Mouse (Mus musculus) left cerebral cortex, adult 2 months (tissue): ENCODE measurements at regions not wholly inside any gene's neighbourhood (a gene's known extent, or its start where the extent isn't known, plus 50 kb on each side); places are given as distances from the start of the nearest gene placed in this dataset.

Experiments
- DNase-seq, 2 experiments: peaks; one replicate each; pipeline ENCODE4 v3.0.0; 2021 to 2022; ENCODE audit warnings: low spot score in 2 of 2, mixed read lengths in 1 of 2; ENCODE audit errors: extremely low spot score in 1 of 2
- H3K27ac ChIP-seq: fragments of 200-600 bp; 2 replicates; pipeline ENCODE4 v1.8.1; 2022
- H3K4me3 ChIP-seq: fragments of 200-600 bp; 2 replicates; pipeline ENCODE4 v1.8.1; 2022
- CTCF ChIP-seq: fragments of 200-600 bp; IDR thresholded peaks from 2 replicates; pipeline ENCODE4 v1.8.1; 2022; ENCODE audit warnings: antibody characterized with exemption, mild to moderate bottlenecking, moderate library complexity
- intact Hi-C: fragments of 180-260 bp; cut with DNase I; formaldehyde crosslinking; loops from one replicate; pipeline ENCODE4 v1.15.1; 2025

- no peak overlapping the region for H3K4me3 ChIP-seq
- H3K27ac ChIP-seq: no peak overlapping the region
- intact Hi-C loops: no loop called here
- no peak for TF ChIP-seq CTCF
- DNase-seq: no peak
These were observed 585.1 kb upstream of the Stxbp6 start for GRCm38 (mm10) chr12:45659612-45660011.

DNA sequence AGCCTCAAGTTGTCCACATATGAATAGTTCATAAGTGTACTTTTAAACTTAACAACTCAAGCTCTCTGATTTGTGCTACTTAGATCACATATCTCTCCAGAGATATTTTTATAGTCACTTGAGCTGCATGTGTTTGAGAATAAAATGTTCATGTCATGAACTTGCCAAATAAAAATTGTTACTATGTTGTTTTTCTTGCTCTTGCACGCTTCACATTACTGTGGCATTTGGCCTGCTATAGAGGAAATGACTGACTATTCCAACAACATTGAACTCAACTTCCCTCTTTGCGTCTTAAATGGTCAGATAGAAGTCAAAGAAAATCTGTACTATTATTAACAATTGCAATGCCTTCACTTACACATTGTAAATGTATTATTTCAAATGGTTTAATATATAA lies 582.1 kb upstream of the Stxbp6 start:
- Histone ChIP-seq H3K27ac (no peak overlapping the region), H3K4me3 (no peak overlapping the region)
- intact Hi-C loops: no loop called here
- TF ChIP-seq CTCF: no peak
- no peak for DNase-seq

DNA sequence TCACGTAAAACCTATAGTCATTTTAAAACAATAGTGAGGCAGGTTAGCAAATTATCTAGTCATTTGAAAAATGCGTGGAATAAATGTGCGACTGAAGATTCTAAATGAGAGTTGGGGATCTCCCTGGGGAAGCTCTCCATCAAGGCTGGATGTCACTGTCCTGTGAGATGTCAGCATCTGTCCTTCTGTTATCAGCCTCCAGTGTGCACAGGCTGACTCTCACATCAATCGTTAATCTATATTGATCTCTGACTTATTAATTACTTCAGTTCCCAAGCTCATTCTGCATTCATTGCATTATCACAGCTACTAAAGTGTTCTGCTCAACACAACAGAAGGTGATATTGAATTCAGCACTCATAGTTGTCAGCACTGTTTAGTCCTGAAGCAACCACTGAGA lies 574.1 kb upstream of the Stxbp6 start:
- Histone ChIP-seq H3K27ac (no peak overlapping the region), H3K4me3 (no peak overlapping the region)
- intact Hi-C loops: no loop called here
- TF ChIP-seq CTCF: no peak
- no peak for DNase-seq

DNA sequence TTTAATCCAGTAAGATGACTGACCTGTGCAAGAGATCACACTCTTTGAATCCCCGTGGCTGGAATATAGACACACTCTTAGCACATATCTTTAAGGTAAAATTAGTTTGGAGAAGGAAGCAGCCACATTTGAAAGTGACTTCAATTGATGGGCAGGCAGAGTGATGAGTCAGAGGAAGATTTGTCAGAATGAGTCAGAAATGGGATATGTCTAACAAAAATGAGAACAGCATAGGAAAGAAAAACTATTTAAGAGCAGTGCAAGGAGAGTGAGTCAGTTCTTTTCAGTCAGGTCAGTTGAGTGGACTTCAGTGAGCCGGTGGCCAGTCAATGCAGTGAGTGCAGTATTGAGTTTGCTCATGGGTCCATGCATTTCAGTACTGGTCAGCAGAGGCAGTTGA lies 569.7 kb upstream of the Stxbp6 start:
- Histone ChIP-seq H3K4me3 (no peak overlapping the region), H3K27ac (no peak overlapping the region)
- DNase-seq: no peak
- TF ChIP-seq CTCF: no peak
- intact Hi-C loops: no loop called here

DNA sequence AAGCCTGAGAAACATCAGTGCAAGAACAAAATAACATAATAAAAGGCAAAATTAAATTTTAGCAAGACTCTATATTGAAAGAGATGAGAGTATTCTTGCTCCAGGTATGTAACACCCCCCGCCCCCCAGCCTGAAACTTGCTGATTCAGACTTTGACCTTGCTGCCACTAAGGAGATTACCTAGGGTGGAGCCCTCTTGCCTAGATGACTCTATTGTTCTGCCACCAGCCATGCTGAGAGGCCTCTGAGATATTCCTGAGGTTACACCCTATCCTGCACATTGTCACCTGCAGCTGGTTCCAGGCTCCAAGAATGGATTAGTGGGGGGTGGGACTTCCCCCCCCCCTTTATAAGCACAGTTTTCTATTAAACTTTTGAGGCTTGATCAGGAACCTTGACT lies 548.3 kb upstream of the Stxbp6 start:
- no peak for TF ChIP-seq CTCF
- H3K4me3 ChIP-seq: no peak overlapping the region
- intact Hi-C loops: no loop called here

DNA sequence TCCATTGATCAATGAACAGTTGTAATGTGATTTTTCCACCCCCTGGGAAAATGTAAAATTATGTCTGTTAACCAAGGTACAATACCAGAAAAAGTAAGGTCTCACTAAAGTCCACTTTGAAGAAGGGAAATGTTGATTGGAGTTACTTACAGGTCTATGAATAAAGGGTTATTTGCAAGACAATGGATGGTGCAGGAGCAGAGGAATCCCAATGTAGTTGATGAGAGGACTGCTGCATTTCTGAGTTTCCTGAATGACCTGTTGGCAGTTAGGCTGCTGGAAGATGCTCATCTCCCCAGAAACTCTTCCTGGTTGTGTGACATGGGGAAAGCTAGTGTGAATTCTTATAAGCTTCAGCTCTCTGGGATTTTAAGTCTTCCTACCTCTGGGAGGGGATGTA lies 545.5 kb upstream of the Stxbp6 start:
- no peak for DNase-seq
- intact Hi-C loops: no loop called here
- H3K4me3 ChIP-seq: no peak overlapping the region
- H3K27ac ChIP-seq: no peak overlapping the region
- no peak for TF ChIP-seq CTCF

More for the DNA sequence above, 548.3 kb upstream of the Stxbp6 start:
- no peak for DNase-seq
- no peak overlapping the region for H3K27ac ChIP-seq

DNA sequence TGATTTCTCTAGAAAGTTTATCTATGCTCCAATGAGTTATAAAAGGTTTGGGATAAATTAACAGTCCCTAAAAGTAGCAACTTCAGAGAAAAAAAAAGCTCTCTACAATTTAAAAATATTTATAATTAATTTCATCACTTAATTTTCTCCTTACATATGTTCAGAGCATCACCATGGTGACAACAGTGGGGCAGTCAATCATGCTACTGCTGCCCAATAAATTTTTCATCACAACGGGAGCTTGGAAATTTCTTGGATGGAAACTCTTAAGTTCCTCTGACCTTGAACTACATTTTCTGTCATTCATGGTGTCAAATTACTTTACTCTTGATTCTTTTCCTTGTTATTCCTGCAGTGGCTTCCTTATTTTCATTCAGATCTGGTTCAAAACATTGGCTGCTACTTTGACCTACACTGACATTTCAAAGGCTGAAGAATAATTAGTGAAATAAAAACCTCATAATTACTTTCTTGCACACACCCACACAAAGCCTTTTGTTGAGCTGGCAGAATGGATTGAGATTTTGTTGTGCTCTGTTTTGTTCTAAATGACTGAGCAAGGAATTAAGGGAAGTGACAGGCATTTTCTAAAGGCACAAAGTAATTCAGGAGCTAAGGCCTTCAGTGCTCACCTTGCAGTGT lies 540.1 kb upstream of the Stxbp6 start:
- no peak overlapping the region for H3K27ac ChIP-seq
- DNase-seq: no peak
- H3K4me3 ChIP-seq: no peak overlapping the region
- no peak for TF ChIP-seq CTCF
- intact Hi-C loops: no loop called here

DNA sequence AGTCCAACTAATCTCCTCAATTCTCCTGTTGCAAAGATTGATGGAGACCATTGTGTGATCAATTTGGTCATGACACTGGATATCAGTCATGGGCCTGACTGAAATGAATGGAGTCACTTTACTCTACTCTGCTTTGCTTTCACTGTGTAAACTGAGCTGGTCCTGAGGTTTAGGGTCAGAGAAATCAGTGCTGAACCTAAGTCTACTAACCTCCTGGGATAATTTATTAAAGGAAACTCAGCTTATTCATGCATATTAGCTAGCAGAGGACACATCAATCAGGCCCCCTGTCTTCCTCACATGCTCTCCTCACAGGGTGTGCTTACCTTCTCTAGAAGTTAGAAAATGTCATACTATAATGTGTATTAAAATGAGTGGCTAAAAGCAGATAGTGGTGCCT lies 539.6 kb upstream of the Stxbp6 start:
- no peak for DNase-seq
- intact Hi-C loops: no loop called here
- Histone ChIP-seq H3K27ac (no peak overlapping the region), H3K4me3 (no peak overlapping the region)
- no peak for TF ChIP-seq CTCF

GRCm38 (mm10) chr12:45599443-45599842 lies 524.9 kb upstream of the Stxbp6 start:
- DNase-seq: no peak

GRCm38 (mm10) chr12:45597904-45598570 lies 523.5 kb upstream of the Stxbp6 start:
- no peak for TF ChIP-seq CTCF
- H3K4me3 ChIP-seq: no peak overlapping the region
- H3K27ac ChIP-seq: no peak overlapping the region
- intact Hi-C loops: no loop called here
- DNase-seq: no peak

More at GRCm38 (mm10) chr12:45599443-45599842, 524.9 kb upstream of the Stxbp6 start:
- intact Hi-C loops: no loop called here
- H3K27ac ChIP-seq: no peak overlapping the region
- no peak for TF ChIP-seq CTCF
- no peak overlapping the region for H3K4me3 ChIP-seq

- no peak for DNase-seq
- intact Hi-C loops: no loop called here
- Histone ChIP-seq H3K4me3 (no peak overlapping the region), H3K27ac (no peak overlapping the region)
- no peak for TF ChIP-seq CTCF
These were observed 520.2 kb upstream of the Stxbp6 start for GRCm38 (mm10) chr12:45594689-45595088.

GRCm38 (mm10) chr12:45590191-45590590 lies 515.7 kb upstream of the Stxbp6 start:
- no peak for DNase-seq
- Histone ChIP-seq H3K27ac (no peak overlapping the region), H3K4me3 (no peak overlapping the region)
- TF ChIP-seq CTCF: no peak
- intact Hi-C loops: no loop called here

DNA sequence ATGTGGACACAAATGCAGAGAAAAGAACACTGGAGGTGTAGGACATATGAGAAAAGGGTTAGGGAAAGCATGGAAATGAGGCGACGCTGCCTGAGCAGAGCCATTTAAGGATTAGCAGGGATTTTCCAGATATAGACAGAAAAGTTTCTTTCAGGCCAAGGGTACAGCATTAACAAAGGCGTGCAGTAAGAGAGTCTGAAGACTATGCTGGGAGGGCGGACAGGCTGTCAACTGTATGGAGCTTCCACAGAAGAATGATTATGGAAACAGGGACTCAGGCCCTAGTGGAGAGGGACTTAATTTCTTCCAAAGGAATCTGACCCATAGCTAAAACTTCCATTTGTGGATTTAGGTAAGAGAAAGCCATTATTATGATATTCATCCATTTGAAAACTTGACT lies 511.3 kb upstream of the Stxbp6 start:
- Histone ChIP-seq H3K4me3 (no peak overlapping the region), H3K27ac (no peak overlapping the region)
- TF ChIP-seq CTCF: no peak
- intact Hi-C loops: no loop called here
- no peak for DNase-seq
